Mouse (Mus musculus): ENCODE results near the gene Cd5.

DNA sequence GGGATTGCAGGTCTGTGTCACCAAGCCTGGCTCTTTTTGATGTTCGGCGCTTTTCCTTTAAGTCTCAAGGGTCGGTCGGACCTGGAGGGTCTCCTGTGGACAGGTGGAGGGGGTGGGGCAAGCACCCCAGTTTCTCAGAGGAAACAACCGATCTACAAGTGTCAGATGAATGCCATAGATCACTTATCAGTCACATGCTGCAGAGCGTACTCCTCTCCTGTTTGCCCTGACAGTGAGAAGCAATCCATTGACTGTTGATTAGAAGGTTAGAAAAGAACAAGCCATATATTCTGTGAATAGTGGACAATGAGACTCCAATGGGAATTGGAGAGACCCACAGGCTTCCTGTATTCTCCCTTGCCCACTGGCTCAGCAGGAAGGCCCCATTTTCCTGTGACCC lies 11.4 kb upstream of the Cd5 start:
- TF ChIP-seq CTCF (conservative IDR thresholded peaks at IDR 0.05; ENCODE audit: low read length) (no peak), NANOG (IDR thresholded peaks at IDR 0.05; ENCODE audit: borderline replicate concordance, low read length) (no peak)

Measured in E14TG2a.4 (cell line).